Mouse (Mus musculus) cerebellum, adult 2 months (tissue): ENCODE results near the gene Abi3bp.

Experiments used
- CTCF ChIP-seq: fragments of 200-500 bp; IDR thresholded peaks from 2 replicates; pipeline ENCODE4 v1.5.1; 2011; ENCODE audit warnings: low read depth, mild to moderate bottlenecking, control low read depth, low read length, moderate library complexity, borderline replicate concordance; ENCODE audit not compliant: insufficient read depth
- POLR2A ChIP-seq: fragments of 200-500 bp; IDR thresholded peaks from 2 replicates; pipeline ENCODE4 v1.6.1; 2011; ENCODE audit warnings: low read length, control low read depth, borderline replicate concordance; ENCODE audit not compliant: insufficient read depth

DNA sequence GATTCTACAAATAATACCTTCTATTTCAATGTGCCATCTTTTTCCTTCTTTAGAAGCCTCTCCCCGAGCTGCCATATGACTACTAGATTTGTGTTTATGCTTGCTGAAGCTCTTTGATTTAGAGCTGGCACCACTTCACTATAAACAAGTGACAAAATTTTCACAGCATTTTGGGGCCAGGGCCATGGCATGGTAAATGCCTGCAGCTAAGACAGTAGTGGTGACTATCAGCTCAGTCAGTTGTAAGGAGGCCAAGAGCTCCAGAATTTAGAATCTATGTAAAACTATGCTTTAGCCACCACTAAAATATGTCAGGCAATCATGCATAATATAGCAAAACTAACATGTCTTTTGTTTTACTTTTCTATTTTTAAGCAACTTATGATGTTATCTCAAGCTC lies 124.7 kb downstream of the Abi3bp start:
- TF ChIP-seq POLR2A (no peak), CTCF (no peak)
